Mouse (Mus musculus): ENCODE measurements around the gene Rabgap1l.

DNA sequence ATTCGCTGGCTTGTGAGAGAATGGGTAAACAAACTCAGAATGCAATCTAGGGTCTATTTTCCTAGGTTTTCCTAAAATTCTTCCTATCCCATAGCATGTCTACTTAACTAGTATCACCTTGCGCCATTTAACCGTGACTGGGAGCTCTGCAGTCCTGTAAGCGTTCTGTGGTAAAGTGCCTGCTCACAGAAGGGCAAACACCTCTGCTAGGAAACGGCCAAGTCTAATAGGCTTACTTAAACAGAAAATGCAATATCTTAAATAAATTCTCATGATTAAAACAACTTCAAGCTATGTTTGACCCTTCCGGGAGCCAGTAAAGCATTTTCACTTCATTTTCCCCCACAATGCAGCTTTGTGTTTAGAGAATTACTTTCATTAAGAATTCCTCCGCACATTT is 484.5 kb downstream of the Rabgap1l start:
- no peak for TF ChIP-seq CTCF (IDR thresholded peaks at IDR 0.05; ENCODE audit: extremely low read depth, insufficient read depth, insufficient read length, insufficient replicate concordance)
- TF ChIP-seq POLR2A (IDR thresholded peaks at IDR 0.05; ENCODE audit: low read depth, low read length), result no peak

Data from spleen, adult 2 months (tissue).